Mouse (Mus musculus) heart, postnatal 4 days (tissue): ENCODE measurements at regions not wholly inside any gene's neighbourhood (a gene's known extent, or its start where the extent isn't known, plus 50 kb on each side); places are given as distances from the start of the nearest gene placed in this dataset.

Source experiments
- DNase-seq: peaks from one replicate; pipeline ENCODE4 v3.0.0; 2021

- no peak for DNase-seq
Measured at GRCm38 (mm10) chr3:50524006-50524405, 80.6 kb upstream of the Slc7a11 start.

GRCm38 (mm10) chr3:50507211-50507610 is 63.8 kb upstream of the Slc7a11 start:
- DNase-seq: no peak
